Comparison of ENCODE assay signal across 8 mouse cellular contexts in the genomic region with DNA sequence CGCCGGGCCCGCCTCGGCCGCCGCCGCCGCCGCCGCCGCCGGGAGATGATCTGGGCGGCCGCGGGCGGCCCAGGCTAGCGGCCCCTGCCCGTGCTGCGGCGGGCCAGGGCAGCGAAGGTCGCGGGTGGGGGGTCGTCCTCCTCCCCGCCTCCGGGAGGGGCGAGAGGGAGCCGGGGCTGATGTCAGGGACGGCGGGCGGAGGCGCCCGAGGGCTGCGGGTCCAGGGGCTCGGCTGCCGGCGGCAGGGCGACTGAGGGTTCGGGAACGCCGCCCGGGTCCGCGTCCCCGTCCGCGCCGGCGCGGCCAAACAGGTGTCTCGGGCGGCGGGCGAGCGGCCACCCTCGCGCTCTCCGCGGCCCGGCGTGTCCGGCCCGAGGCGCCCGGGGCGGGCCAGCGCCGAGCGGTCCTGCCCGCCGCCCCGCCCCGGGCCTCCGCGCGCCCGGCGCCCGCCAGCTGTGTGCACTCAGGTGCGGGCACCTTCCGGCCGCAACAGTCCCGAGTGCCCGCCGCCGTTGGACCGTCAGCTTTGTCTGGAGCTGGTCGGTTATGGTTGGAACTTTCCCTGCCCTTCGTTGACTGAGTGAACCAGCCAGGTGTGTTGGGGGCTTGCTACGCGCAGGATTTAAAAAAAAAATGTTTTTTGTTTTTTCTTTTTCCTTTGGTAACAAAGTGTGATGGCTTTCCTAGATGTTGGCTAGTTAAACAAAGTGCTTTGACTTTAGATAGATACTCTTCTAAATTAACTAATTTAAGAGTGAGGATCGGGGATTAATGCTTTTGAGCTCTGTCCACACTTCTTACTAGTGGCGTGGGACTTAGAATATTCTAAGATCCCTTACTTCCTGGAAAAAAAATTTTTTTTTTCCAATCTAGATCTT. TPM values are rescaled to one million over a fixed set of nuclear protein-coding genes. Genes with fewer than 3 reads are reported as not detected.
DNase-seq lines count a peak whose midpoint lies in the region; ATAC-seq and TF ChIP-seq lines count a peak whose summit lies in the region.

Gene C1galt1, plus strand, starts transcription at position 41 of the 878 bp plus-strand sequence.

- peaks cover 6% of the 10 kb centered on the region; the same call in 1 of the 2 replicates for H3K4me1 ChIP-seq in bone marrow, adult 2 months (ENCODE audit: control insufficient read depth, insufficient read depth, low read length)
- H3K4me1 ChIP-seq in intestine, embryonic 16.5 days (ENCODE audit: control insufficient read depth, insufficient read depth, low read length) = peaks cover 20% of the 10 kb centered on the region
- H3K4me1 ChIP-seq in liver, embryonic 11.5 days (replicated peaks; ENCODE audit: control insufficient read depth, insufficient read depth, low read length) = peaks cover 24% of the 10 kb centered on the region

- no peaks in the 10 kb centered on the region for H3K36me3 ChIP-seq in intestine, embryonic 16.5 days (ENCODE audit: control insufficient read depth, insufficient read depth, low read length)
- no peaks in the 10 kb centered on the region for H3K36me3 ChIP-seq in liver, embryonic 11.5 days (ENCODE audit: control insufficient read depth, insufficient read depth, low read length)

- H3K27ac ChIP-seq in bone marrow, adult 2 months (ENCODE audit: control insufficient read depth, insufficient read depth, low read depth, low read length, poor library complexity) = peak within 1 kb of the TSS; percentile 99
- peak within 1 kb of the TSS; percentile 94 for H3K27ac ChIP-seq in intestine, embryonic 16.5 days (ENCODE audit: low read length)
- H3K27ac ChIP-seq in liver, embryonic 11.5 days (ENCODE audit: low read depth, low read length) = peak within 1 kb of the TSS; percentile 94

- intact Hi-C loops in gastrocnemius, postnatal 14 days (cut with DNase I; ENCODE audit: low total_unique reads) = loop anchor here (10.0 kb wide), 1 partner anchor 120 kb away; no protein-coding TSS in a partner anchor

- peak within 1 kb of the TSS; percentile 95 for H3K9ac ChIP-seq in intestine, embryonic 16.5 days (ENCODE audit: low read depth, low read length)
- H3K9ac ChIP-seq in liver, embryonic 11.5 days (ENCODE audit: low read depth, low read length) = peak within 1 kb of the TSS; percentile 96

- DNase-seq in layer of hippocampus, adult 8-10 months (ENCODE audit: low spot score in 2 of 2) = no peak
- no peak for DNase-seq in layer of hippocampus, adult 9-10 months (ENCODE audit: low spot score)
- DNase-seq in gastrocnemius, postnatal 14 days = peak; percentile 72
- no peak for DNase-seq in liver, embryonic 11.5 days (ENCODE audit: low spot score)
- peak; percentile 68 to 74 for DNase-seq in thymus, postnatal 36 days

- peak within 1 kb of the TSS; percentile 51 for H3K4me2 ChIP-seq in intestine, embryonic 16.5 days (ENCODE audit: low read depth, low read length)
- peak within 1 kb of the TSS; percentile 72 for H3K4me2 ChIP-seq in liver, embryonic 11.5 days

- peak; percentile 79 for ATAC-seq in intestine, embryonic 16.5 days
- ATAC-seq in liver, embryonic 11.5 days (replicated peaks; ENCODE audit: low FRiP score) = peak; percentile 81
- no peak for ATAC-seq in monocyte, adult 5-6 weeks (replicated peaks; ENCODE audit: insufficient number of reproducible peaks, low FRiP score, low TSS enrichment, poor library complexity, severe bottlenecking)

- TF ChIP-seq CTCF in bone marrow, adult 2 months (IDR thresholded peaks at IDR 0.05; ENCODE audit: control insufficient read depth, insufficient read depth, low read length) = no peak

- H3K9me3 ChIP-seq in intestine, embryonic 16.5 days (ENCODE audit: control insufficient read depth, low read length) = no peaks in the 10 kb centered on the region
- H3K9me3 ChIP-seq in liver, embryonic 11.5 days (ENCODE audit: control insufficient read depth, low read length) = no peaks in the 10 kb centered on the region

- peak within 1 kb of the TSS; percentile 99 for H3K4me3 ChIP-seq in bone marrow, adult 2 months (replicated peaks; ENCODE audit: control insufficient read depth, low read depth, low read length)
- peak within 1 kb of the TSS; percentile 91 for H3K4me3 ChIP-seq in intestine, embryonic 16.5 days (ENCODE audit: low read length)
- H3K4me3 ChIP-seq in liver, embryonic 11.5 days (ENCODE audit: low read depth, low read length) = peak within 1 kb of the TSS; percentile 92

- WGBS in bone marrow, adult 2 months = 1% methylated on average over 86 of the region's 93 CpGs
- WGBS in intestine, embryonic 16.5 days = under 1% methylated on average over 81 of the region's 93 CpGs
- WGBS in liver, embryonic 11.5 days = under 1% methylated on average over 81 of the region's 93 CpGs

- no peaks in the 10 kb centered on the region for H3K27me3 ChIP-seq in intestine, embryonic 16.5 days (replicated peaks; ENCODE audit: control insufficient read depth, insufficient read depth, low read length)
- no peaks in the 10 kb centered on the region for H3K27me3 ChIP-seq in liver, embryonic 11.5 days (replicated peaks; ENCODE audit: control insufficient read depth, insufficient read depth, low read length)

- peak; percentile 43; the same call in 1 of the 2 replicates for TF ChIP-seq POLR2A in bone marrow, adult 2 months (IDR thresholded peaks at IDR 0.05; ENCODE audit: borderline replicate concordance, control insufficient read depth, low read depth, low read length)

RNA-seq across cellular contexts. Expression of gene C1galt1, which starts in this region (rescaled TPM):
- 10 to 100 TPM; 10.2 to 11.0 (median 10.5) TPM for total RNA-seq in layer of hippocampus, adult 8-10 months (2022)
- polyA plus RNA-seq in bone marrow, adult 2 months (2011; ENCODE audit: insufficient read depth, insufficient read length, low replicate concordance, missing spikeins) = 9.7 and 11.1 TPM in 2 replicates
- total RNA-seq in gastrocnemius, postnatal 14 days (2021) = 10 to 100 TPM; 11.3 to 11.9 TPM
- polyA plus RNA-seq in intestine, embryonic 16.5 days (2015; fragmentation: Nextera tagmentation; extraction: Ambion mirVana) = 5.5 and 6.3 TPM in 2 replicates
- 10.5 and 11.4 TPM in 2 replicates for polyA plus RNA-seq in liver, embryonic 11.5 days (2014; fragmentation: Nextera tagmentation; extraction: Ambion mirVana)
- 34.0 to 38.6 TPM (median 38.1 TPM) in 3 replicates for total RNA-seq in monocyte, adult 5-6 weeks (2017)

Comparison
In these comparisons a context has a peak if more than half of its experiments do, and no peak if none do; other contexts are left out.
1. DNase-seq: peak in gastrocnemius, postnatal 14 days (single experiment) and thymus, postnatal 36 days (2 of 2); none in layer of hippocampus, adult 8-10 months (0 of 2), layer of hippocampus, adult 9-10 months (single experiment) and liver, embryonic 11.5 days (single experiment).
2. Peak in every context shown above with its lines, with median percentiles within 50 percentile points of each other: H3K27ac ChIP-seq and H3K4me3 ChIP-seq.